Mouse (Mus musculus): ENCODE measurements around the gene Odf3l2.
A peak's percentile ranks its signal among the peaks of the same experiment; 100 is the strongest.

The Odf3l2 gene

DNA sequence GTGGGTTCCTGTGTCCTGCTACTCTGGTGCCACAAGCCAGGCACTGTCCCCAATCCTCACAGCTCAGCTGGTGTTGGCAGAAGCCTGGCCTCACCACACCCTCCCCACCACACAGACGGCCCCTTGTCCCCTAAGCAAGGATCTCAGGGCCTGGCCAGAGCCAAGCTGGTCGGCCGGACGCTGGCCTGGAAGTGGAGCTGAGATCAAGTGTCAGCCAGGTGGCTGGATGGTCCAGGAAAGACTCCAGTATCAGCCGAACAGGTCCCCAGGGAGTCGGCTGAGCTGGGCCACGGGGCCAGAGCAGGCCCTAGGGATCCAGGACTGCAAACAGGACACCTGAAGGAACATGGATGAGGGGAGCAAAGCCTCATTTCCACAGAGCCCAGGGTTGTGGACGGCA, at the start of gene Odf3l2:
TSS of gene Odf3l2 (minus strand) at position 28 of the 400 bp plus-strand sequence.
- DNase-seq: no peak

DNA sequence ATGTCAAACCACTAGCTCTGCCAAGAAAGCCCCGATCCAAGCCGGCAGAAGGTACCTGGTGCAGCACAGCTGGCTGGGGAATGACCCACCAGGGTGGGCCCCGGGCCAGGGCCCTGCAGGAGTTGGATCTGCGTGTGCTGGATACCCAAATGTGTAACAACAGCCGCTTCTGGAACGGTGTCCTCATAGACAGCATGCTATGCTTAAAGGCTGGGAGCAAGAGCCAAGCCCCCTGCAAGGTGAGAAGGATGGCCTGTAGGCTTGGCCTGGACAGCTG, 48.8 kb upstream of the Odf3l2 start:
- DNase-seq: no peak

DNA sequence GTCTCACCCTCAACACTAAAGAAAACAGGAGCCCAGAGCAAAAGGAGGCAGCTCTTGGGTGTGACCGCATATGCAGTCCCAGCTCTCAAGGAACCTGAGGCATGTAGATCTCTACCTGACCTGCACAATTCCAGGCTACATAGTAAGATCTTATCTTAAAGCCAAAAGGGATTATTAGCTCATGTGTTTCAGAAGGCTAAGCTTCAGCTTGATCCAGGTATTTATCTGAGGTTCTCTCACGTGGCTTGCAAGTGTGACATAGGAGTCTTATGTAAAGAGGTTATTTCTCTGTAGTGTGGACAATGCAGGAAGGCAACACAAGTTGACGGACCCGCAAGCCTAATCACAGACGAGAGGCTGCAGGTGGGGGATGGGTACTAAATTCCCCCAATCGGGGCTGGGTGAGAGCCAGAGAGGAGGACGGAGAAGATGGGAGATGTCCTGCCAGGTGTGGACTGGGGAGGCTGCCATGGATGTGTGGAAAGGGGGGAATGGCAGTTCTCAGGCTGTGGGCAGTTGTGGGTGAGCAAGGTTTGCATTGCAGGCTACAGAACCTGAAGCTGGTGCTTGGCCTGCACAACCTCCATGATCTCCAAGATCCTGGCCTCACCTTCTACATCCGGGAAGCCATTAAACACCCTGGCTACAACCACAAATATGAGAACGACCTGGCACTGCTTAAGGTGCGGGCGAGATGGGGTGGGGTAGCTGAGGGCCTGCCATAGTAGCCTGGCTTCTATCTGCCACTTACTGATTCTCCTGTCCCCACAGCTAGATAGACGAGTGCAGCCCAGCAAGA, 48.2 kb upstream of the Odf3l2 start:
- DNase-seq: no peak

DNA sequence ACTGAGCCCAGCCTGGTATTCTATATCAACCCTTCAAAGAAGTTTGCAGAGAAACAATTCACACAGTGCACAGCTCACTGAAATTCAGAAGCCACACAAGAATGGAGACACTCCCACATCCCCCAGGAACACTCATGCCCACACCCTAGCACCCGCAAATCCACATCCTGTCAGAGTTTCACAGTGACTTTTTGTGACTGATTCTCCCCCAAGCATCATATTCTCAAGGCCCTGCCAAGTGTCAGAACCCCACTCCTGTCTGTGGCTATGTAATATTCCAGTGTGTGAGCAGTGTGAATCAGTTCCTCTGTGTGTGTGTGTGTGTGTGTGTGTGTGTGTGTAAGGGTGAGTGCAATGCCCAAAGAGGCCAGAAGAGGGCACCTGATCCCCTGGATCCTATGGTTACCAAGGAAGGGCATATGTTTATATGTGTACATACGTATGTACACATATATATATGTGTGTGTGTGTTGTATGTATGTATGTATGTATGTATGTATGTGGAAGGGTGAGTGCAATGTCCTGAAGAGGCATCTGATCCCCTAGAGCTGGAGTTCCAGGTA, 46.5 kb upstream of the Odf3l2 start:
- DNase-seq: no peak

DNA sequence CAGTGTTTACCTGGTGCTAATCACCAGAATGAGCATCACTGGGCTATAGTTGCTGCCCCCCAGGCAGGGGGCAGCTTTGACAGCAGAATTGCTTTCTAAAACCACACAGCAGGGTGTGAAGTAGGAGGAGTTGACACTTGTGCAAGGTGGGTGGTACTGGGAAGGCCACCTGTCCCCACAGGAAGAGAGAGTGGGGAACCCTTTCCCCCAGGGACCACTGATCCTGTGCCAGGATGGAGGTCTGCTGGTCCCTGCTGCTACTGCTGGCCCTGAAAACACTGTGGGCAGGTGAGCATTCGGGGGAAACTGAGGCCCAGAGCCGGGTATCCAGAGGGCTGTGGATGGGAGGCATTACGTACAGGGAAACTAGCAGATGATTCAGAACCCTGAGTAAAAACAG, 43.6 kb upstream of the Odf3l2 start:
- no peak for DNase-seq

DNA sequence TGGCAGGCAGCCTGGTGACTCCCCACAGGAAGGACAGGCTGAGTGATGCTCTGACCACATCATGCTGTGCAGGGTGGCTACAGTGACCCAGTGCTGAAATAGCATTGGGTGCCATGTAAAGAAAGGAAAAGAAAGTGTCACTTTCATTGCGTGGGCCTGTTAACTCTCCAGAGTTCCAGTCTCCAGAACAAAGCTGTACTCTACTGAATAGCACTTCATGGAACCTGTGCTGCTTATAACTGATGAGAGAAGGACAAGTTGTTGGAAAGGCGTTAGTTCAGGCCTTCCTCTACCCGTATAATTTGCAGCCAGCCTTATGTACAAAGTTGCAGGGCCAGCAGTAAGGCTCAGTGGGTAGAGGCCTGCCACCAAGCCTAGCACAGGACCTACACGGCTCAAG, 43.2 kb upstream of the Odf3l2 start, which contains the start of gene Gzmm:
TSS of gene Gzmm (plus strand) at position 301 of the 400 bp plus-strand sequence.
- no peak for DNase-seq

DNA sequence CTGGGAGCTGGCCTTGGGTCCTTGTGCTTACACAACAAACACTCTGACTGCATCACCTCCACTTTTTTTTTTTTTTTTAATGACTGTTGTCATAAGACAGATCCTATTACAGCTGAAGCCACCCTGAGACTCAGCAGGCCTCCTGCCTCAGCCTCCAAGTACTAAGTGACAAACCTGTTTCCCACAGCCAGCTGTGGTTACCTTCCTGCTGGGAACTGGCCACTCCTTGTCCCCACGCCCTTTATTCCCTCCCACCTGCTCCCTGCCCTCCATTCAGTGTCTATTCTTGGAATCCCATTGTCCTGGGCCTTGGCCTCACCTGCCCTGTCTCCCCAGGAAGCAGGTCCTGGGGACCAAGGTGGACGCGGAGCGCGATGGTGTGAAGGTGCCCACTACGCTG, 42.0 kb upstream of the Odf3l2 start:
- DNase-seq: no peak

DNA sequence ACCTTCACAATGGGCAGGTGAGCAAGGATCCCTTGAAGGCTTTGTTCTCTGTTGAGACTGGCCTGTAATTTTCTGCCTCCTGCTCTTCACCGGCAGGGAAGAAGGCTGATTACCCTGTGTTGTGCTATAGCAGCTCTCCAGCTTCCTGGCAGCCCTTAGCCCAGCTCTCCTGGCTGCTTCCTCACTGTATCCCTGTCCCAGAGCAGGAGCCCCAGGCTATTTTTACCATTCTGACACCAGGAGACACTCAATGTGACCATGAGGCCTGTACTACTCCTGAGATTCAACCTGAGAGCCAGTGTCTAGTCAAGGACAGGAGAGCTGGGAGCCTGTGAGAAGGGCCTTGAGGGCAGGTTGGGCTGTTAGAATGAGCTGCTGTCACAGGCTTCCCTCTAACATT, 41.2 kb upstream of the Odf3l2 start:
- DNase-seq: no peak

DNA sequence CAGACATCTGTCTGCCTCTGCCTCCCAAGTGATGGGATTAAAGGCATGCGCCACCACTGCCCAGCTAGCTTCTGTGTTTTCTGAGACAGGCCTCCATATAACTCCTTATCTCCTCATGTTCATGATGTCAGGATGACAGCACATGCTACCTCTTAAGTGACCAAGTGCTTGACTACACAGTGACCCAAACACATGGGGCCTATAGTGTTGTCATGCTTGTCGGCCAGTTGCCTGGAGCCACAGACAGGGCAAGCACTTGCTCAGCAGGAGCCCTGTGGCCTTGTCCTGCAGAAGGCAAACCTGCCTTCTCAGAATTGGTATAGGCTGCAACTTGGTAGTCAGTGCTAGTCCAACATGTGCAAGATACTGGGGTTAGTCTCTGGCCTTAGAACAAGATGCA, 40.7 kb upstream of the Odf3l2 start:
- DNase-seq: no peak

DNA sequence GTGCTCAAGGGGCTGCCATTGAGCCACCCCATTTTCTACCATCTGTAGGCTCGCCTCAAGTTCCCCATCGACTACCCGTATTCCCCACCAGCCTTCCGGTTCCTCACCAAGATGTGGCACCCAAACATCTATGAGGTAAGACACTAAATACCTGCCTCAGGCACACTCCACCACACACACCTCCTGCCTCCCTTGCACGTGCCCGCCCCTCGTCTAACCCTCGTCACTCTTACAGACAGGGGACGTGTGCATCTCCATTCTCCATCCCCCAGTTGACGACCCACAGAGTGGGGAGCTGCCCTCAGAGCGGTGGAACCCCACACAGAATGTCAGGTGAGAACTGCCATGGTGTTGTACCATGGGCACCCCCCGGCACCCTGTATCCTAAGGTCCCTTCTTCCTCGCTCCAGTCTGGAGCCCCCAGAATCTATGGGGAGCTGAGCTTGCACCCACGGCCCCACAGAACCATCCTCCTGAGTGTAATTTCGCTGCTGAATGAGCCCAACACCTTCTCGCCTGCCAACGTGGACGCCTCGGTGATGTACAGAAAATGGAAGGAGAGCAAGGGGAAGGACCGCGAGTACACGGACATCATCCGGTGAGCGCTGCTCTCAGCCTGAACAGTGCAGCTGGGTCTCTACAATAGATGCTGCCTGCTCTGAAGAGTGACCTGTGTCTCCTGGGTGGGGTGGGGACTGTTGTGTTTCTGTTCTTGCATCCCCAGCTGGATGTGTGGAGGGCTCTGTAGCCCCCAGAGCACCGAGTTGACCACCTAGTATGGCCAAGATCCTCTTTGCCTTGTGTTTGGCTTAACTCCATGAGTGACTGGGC, 39.4 kb upstream of the Odf3l2 start:
- DNase-seq: no peak

DNA sequence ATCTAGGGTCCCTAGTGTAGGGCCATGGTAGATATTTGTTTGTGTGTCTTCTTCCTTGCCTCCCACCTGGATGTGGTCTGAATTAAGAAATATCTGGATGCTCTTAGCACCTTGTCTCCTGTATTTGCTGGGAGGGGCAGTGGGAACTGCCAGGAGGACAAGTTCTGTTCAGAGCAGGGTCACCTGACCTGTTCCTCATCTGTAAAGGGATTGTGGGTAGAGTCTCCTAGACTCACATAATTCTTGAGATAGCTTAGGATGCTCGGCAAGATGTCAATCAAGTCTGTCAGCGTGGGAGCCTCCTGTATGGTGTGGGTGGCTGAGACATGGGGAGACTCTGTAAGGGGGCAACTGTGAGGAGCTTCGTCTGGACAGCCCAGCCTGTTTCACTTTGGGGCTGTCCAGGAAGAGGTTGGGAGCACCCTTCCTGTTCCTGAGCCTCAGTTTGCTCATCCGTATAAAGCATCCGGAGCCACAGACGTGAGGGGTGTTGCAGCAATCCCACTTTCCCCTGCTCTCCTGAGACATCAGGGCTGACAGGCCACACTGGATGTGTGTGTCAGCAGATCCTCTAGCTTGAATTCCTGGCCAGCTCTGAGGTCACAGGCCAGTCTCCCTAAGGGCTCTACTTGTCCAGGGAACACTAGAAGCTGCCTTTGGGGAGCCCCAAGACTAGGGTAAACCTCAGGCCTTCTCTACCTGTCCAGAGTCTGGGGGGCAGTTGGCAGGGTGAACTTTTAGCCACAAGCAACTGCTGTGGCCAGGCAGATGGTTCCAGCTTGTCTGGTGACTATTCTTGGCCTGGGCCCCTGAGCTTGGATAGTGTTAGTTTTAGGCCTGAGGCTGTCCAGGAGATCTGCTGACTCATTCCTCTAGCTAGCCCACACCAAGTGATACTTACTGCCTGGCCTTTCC, 38.4 kb upstream of the Odf3l2 start:
- no peak for DNase-seq

DNA sequence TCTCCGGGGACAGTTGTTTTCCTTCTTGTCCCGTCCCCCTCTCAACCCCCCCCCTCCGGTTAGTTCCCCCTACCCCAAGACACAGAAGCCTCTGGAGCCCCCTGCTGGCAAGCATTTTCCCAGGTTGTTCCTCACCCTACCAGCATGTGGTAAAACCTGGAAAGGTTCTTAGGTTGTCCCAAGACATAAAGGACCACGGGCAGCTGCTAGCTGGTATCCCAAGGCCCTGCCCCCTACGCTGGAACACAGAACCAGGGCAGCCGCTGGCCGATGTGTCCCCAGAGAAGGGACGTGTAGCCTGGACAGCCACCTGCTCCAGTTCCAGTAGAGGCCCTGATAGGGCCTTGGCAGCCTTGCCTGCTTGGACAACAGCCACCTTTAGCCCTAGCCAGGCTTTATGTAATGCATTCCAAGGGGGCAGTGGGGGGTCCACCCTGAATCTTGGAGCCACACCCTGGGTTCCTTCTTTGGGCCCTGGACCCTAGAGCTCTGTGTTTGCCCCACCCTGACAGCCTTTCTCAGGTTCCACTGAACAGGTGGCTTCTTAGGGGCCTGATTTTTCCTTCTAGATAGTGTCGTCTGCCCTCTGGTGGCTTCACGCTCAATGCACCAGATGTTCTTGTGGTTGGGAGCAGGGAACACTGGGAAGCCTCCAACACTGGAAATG, 37.5 kb upstream of the Odf3l2 start:
- DNase-seq: peak; percentile 89

DNA sequence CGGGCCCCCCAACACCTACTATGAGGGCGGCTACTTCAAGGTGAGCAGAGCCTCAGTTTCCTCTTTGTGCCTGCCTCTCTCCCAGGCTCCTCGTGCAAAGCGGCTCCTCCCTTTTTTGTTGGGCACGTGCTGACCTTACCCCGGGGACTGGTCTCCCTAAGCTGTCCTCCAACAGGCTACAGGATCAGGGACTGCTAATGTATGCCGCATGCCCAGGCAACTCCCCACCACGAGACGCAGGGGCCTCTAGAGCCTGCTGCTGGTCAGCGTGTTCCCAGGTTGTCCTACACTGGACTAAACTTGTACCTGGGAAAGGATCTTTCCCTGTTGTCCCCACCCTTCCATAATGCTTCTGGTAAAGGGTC, 37.0 kb upstream of the Odf3l2 start:
- peak; percentile 54 for DNase-seq

DNA sequence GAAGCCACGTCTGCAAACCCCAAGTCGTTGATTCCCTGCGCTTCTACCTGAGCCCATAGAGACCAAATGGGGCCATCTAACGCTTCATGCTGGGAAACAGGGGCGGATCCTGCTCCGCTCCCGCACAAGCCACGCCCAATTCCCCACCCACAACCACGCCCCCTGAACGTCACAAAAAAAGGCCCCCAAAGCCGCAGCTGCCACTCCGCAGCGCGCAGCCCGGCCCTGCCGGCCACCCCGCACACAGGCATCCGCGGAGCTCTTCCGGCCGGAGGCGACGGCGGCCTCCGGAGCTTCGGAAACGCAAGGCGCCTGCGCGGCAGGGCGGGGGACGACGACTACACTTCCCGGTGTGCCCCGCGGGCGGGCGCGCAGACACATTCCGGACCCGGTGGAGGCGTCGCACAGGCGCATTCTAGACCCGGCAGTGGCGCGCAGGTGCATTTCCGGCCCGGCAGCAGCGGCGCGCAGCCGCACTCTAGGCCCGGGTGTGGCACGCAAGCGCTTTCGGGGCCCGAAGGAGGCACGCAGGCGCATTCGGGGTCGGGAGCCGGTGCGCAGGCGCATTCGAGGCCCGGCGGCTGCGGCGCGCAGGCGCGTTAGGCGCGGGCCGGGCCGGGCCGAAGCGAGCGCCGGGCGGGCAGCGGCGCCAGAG, 36.2 kb upstream of the Odf3l2 start, which contains the start of gene Cdc34:
TSS of gene Cdc34 (plus strand) at position 605 of the 655 bp plus-strand sequence.
- peak; percentile 98 for DNase-seq

DNA sequence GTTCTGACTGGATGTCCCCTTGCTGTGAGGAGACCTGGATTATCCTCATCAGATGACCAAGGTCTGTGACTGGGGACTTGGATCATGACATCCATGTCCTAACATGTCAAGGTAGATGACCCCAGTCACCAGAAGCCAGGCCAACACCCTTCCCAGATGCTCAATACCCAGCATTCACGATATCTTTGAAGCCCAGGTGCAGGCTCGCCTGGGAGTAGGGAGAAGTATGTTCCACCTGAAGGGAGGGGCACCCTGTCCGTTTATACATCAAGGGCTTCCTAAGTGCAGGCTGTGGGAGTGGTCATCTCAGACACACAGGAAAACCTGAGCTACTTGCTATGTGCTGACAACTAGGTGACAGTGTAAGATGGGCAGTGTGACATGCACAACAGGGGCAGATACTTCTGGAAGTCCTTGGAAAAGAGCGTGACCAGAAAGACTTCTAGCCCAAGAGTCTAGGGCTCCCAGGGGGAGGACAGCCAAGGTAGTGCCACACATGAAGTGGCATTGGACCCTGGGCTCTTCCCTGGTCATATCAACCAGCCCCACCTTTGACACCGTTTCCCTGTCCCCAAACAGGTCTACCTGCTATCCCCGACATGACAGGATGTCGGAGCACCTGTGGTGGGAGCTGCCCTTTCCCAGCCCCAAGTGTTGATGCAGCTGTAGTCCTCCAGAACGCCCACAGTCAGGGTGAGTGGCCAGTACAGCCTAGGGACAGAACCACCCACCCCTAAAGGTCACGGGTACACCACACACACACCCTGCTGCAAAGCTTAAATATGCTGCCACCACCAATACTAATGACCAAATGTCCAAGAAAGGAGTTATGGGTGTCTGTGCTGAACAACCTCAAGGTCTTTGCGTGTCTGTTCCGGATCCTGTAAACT, 35.3 kb upstream of the Odf3l2 start:
- peak; percentile 50 for DNase-seq

DNA sequence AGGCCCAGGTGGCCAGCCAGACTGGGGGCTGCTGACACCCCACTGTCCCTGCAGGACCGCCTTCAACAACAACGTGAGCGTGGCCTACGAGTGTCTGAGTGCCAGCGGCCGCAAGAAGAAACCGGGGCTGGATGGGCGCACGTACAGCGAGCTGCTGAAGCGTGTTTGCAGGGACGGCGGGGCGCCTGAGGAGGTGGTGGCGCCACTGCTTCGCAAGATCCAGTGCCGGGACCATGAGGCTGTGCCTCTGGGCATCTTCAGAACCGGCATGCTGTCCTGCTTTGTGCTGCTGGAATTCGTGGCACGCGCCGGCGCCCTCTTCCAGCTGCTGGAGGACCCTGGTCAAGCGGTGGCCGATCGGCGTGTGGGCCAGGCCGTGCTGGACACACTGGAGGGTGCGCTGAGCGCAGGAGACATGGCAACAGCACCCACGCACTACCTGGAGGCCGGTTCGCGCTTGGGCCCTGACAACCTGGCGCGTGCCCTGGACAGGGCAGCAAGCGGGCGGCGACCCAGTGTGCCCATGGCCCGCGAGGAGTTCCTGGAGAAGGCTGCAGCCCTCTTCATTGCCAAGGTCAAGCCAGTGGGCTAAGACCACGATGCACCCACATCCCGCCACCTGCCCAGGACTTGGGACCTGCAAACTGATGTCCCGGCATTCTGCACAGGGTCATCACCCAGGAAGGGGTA, 30.0 kb upstream of the Odf3l2 start:
- DNase-seq: no peak

DNA sequence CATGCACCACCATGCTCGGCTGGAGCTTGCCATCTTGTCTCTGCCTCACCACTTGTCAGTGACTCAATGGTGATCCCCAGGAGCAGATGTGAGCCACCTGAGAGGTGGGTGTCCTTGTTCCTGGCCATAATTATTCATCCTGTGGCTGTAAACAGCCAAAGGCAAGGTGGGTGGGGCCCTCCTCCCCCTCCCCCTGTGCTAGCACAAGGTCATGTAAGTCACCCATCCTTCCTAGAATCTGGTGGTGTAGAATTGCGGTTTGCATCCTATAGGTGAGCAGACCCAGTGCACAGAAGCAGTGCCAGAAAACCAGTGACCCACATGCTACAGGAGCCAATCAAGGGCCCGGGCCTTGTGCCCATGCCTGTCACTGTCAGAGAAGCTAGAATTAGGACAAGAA, 27.5 kb upstream of the Odf3l2 start:
- no peak for DNase-seq

DNA sequence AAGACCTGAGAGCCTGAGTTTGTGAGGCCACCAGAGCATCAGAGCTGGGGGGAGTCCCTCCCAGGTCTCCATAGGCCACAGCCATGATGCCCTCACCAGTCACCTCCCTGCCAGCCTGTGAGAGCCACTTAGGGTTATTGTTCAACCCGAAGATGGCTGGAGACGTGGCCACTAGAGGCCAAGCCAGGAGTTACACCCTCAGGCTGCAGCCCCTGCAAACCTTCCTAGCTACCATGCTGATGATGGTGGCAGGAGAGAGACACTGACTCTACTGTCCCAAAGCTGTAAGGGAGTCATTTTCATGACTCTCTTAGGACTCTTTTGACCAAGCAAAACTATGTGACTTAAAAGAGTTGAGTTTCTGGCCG, 26.5 kb upstream of the Odf3l2 start:
- DNase-seq: no peak

DNA sequence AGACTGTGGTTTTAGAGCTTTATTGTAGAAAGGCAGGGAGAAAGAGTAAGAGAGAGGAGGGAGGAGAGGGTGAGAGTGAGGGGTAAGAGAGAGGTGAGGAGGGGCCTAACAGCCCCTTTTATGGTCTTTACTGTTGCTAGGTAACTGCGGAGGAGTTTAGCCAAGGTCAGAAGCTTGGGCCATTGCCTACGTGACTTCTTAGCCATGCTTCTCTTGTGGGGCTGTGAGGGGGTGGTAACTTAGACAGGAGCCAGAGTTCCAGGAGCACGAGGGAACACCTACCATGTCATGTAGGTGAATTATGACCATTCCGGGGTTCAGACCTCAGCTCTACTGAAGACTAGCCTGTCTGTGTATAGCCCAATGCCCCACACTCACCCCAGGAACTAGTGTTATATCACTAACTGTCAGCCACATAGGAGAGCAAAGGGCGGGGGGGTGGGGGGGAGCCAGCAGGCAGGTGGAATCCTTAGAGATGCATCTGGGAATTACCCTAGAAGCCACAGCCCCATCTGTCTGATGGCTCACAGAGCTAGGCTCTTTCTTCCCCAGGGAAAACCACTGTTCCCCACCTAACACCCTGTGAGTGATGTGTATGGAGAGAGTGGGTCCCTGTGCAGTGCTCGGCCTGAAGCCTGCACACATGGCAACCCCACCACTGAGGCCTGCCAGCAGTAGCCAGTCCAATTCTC, 26.0 kb upstream of the Odf3l2 start:
- DNase-seq: no peak
